Mouse (Mus musculus) MEL (cell line): ENCODE measurements at regions not wholly inside any gene's neighbourhood (a gene's known extent, or its start where the extent isn't known, plus 50 kb on each side); places are given as distances from the start of the nearest gene placed in this dataset.

ENCODE experiments used
- CTCF ChIP-seq, 3 experiments: IDR thresholded peaks in 2 of 3; conservative IDR thresholded peaks in 1 of 3; 2 replicates each; pipeline ENCODE4 v1.5.1; 2011 to 2012; ENCODE audit warnings: low read length in 3 of 3, low read depth in 2 of 3, mild to moderate bottlenecking in 2 of 3, improper control_type of control experiment in 1 of 3, inconsistent platforms in 1 of 3, mixed read lengths in 1 of 3, moderate library complexity in 1 of 3; ENCODE audit not compliant: control insufficient read depth in 1 of 3, insufficient read depth in 1 of 3, poor library complexity in 1 of 3, severe bottlenecking in 1 of 3
- ETS1 ChIP-seq: IDR thresholded peaks from 2 replicates; pipeline ENCODE4 v1.6.1; 2012; ENCODE audit warnings: low read depth, mild to moderate bottlenecking, inconsistent platforms, low read length, improper control_type of control experiment, moderate library complexity
- MXI1 ChIP-seq: IDR thresholded peaks from 2 replicates; pipeline ENCODE4 v1.6.1; 2011; ENCODE audit warnings: mild to moderate bottlenecking, low read depth, low read length, improper control_type of control experiment
- POLR2A ChIP-seq, 2 experiments: IDR thresholded peaks; 2 replicates each; pipeline ENCODE4 v1.6.1; 2011 to 2012; ENCODE audit warnings: low read length in 2 of 2, mild to moderate bottlenecking in 2 of 2, control low read depth in 1 of 2, improper control_type of control experiment in 1 of 2, low read depth in 1 of 2, moderate library complexity in 1 of 2; ENCODE audit not compliant: control insufficient read depth in 1 of 2, insufficient read depth in 1 of 2, poor library complexity in 1 of 2

DNA sequence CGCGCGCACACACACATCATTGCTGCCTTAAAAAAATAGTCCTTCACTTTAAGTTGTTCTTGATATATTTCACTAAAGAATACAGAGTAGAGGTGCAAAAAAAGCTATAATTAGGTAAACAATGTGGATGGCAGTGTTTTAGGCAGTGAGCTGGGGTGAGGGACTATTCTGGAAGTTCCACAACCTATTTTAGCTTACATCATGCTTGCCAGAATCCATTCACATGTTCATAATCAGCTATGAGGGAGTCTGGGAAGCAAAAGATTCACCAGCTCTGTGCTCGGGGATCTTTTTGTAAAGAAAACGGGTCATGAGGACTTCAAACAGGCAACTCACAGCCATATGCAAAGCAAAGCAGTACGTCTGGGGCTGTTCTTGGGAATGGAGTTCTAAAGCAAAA, 242.3 kb downstream of the Cog6 start:
- TF ChIP-seq CTCF (IDR thresholded peaks at IDR 0.05 in 2 of 3, conservative IDR thresholded peaks at IDR 0.05 in 1 of 3; ENCODE audit: control insufficient read depth in 1 of 3, insufficient read depth in 1 of 3, low read depth in 2 of 3, low read length in 3 of 3, poor library complexity in 1 of 3, severe bottlenecking in 1 of 3), result no peak
- TF ChIP-seq MXI1, result no peak
- TF ChIP-seq POLR2A (IDR thresholded peaks at IDR 0.05; ENCODE audit: control insufficient read depth in 1 of 2, insufficient read depth in 1 of 2, low read depth in 1 of 2, low read length in 2 of 2, poor library complexity in 1 of 2), result no peak
- no peak for TF ChIP-seq ETS1
